Mouse (Mus musculus) limb, embryonic 11.5 days (tissue): ENCODE measurements at regions not wholly inside any gene's neighbourhood (a gene's known extent, or its start where the extent isn't known, plus 50 kb on each side); places are given as distances from the start of the nearest gene placed in this dataset.
A peak's percentile ranks its signal among the peaks of the same experiment; 100 is the strongest.

Source experiments
- ATAC-seq: fragments of 200-750 bp; cut with Nextera tagmentation; 2 replicates; pipeline ENCODE4 v1.8.0; 2017; ENCODE audit warnings: low read depth; ENCODE audit not compliant: insufficient number of reproducible peaks, low FRiP score, low TSS enrichment
- DNase-seq: peaks from one replicate; pipeline ENCODE4 v3.0.0-alpha.2; 2015; ENCODE audit warnings: low spot score
- H3K27ac ChIP-seq: fragments of 300-500 bp; sonication (generic); replicated peaks from 2 replicates; pipeline ENCODE4 v1.5.1; 2014; ENCODE audit warnings: low read depth, mild to moderate bottlenecking, low read length
- H3K27me3 ChIP-seq: fragments of 300-500 bp; sonication (generic); 2 replicates; pipeline ENCODE4 v1.6.1; 2014; ENCODE audit warnings: mild to moderate bottlenecking, low read length, mixed read lengths; ENCODE audit not compliant: control insufficient read depth, insufficient read depth
- H3K36me3 ChIP-seq: fragments of 300-500 bp; sonication (generic); 2 replicates; pipeline ENCODE4 v1.6.1; 2014; ENCODE audit warnings: mild to moderate bottlenecking, low read length, moderate library complexity, mixed read lengths; ENCODE audit not compliant: control insufficient read depth, insufficient read depth
- H3K4me1 ChIP-seq: fragments of 300-500 bp; sonication (generic); 2 replicates; pipeline ENCODE4 v1.6.1; 2014; ENCODE audit warnings: low read length, mixed read lengths; ENCODE audit not compliant: control insufficient read depth, insufficient read depth
- H3K4me2 ChIP-seq: fragments of 300-500 bp; sonication (generic); 2 replicates; pipeline ENCODE4 v1.6.1; 2014; ENCODE audit warnings: low read depth, mild to moderate bottlenecking, moderate library complexity; ENCODE audit not compliant: severe bottlenecking
- H3K4me3 ChIP-seq: fragments of 300-500 bp; sonication (generic); 2 replicates; pipeline ENCODE4 v1.5.1; 2014; ENCODE audit warnings: low read depth, low read length
- H3K9ac ChIP-seq: fragments of 300-500 bp; sonication (generic); 2 replicates; pipeline ENCODE4 v1.6.1; 2014; ENCODE audit warnings: mild to moderate bottlenecking, low read length
- H3K9me3 ChIP-seq: fragments of 300-500 bp; sonication (generic); 2 replicates; pipeline ENCODE4 v1.6.1; 2016; ENCODE audit warnings: low read length; ENCODE audit not compliant: control insufficient read depth
- WGBS: fragments of 180-500 bp; shearing (Covaris S2); extraction: QIAGEN DNeasy Blood & Tissue Kit; methylation state at CpG from one replicate; pipeline ENCODE4 v1.1.7; 2014; 5-methylcytosine and 5-hydroxymethylcytosine counted together

GRCm38 (mm10) chr8:29274668-29275067 is 1827.2 kb downstream of the Poteg start:
- Histone ChIP-seq H3K4me3 (no peak overlapping the region), H3K9ac (no peak overlapping the region), H3K36me3 (no peaks in the 10 kb centered on the region), H3K27ac (no peak overlapping the region), H3K4me1 (no peaks in the 10 kb centered on the region), H3K27me3 (no peaks in the 10 kb centered on the region), H3K4me2 (no peak overlapping the region), H3K9me3 (no peaks in the 10 kb centered on the region)
- 16% methylated on average over 3 of the region's 3 CpGs for WGBS
- ATAC-seq (no peak), DNase-seq (no peak)

GRCm38 (mm10) chr8:29278711-29279110 is 1831.2 kb downstream of the Poteg start:
- Histone ChIP-seq H3K27ac (no peak overlapping the region), H3K27me3 (no peaks in the 10 kb centered on the region), H3K4me2 (no peak overlapping the region), H3K9ac (no peak overlapping the region), H3K9me3 (no peaks in the 10 kb centered on the region), H3K4me1 (no peaks in the 10 kb centered on the region), H3K36me3 (no peaks in the 10 kb centered on the region), H3K4me3 (no peak overlapping the region)
- DNase-seq, result no peak
- 87% methylated on average over 2 of the region's 2 CpGs for WGBS
- ATAC-seq, result no peak

GRCm38 (mm10) chr8:29279276-29279675 is 1831.8 kb downstream of the Poteg start:
- Histone ChIP-seq H3K4me1 (no peaks in the 10 kb centered on the region), H3K9ac (no peak overlapping the region), H3K27ac (no peak overlapping the region), H3K9me3 (no peaks in the 10 kb centered on the region), H3K27me3 (no peaks in the 10 kb centered on the region), H3K36me3 (no peaks in the 10 kb centered on the region), H3K4me2 (no peak overlapping the region), H3K4me3 (no peak overlapping the region)
- WGBS, result 49% methylated on average over 3 of the region's 3 CpGs
- no peak for ATAC-seq
- DNase-seq, result no peak

GRCm38 (mm10) chr8:29290386-29290785 is 1842.9 kb downstream of the Poteg start:
- Histone ChIP-seq H3K4me2 (no peak overlapping the region), H3K27ac (no peak overlapping the region), H3K36me3 (no peaks in the 10 kb centered on the region), H3K9me3 (no peaks in the 10 kb centered on the region), H3K4me1 (no peaks in the 10 kb centered on the region), H3K27me3 (no peaks in the 10 kb centered on the region), H3K4me3 (no peak overlapping the region), H3K9ac (no peak overlapping the region)
- WGBS, result 6% methylated on average over 6 of the region's 6 CpGs
- no peak for ATAC-seq
- peak; percentile 51 for DNase-seq
